Mouse (Mus musculus): ENCODE measurements around the gene Ctnnd1.

- TF ChIP-seq CTCF (IDR thresholded peaks at IDR 0.05): no peak
- peak; percentile 81; the same call in 1 of the 2 replicates for TF ChIP-seq POLR2A (IDR thresholded peaks at IDR 0.05; ENCODE audit: insufficient read depth, low read depth, low read length)
- peak; percentile 99 for TF ChIP-seq EP300 (IDR thresholded peaks at IDR 0.05; ENCODE audit: insufficient read depth, low read depth, low read length)
Measured at GRCm38 (mm10) chr2:84635611-84636010, 15.0 kb downstream of the Ctnnd1 start.
